Mouse (Mus musculus) E14TG2a.4 (cell line): ENCODE data around the gene Sspn.

Experiments
- H3K27me3 ChIP-seq: 2 replicates; pipeline ENCODE4 v1.6.1; 2014; ENCODE audit warnings: low read length, control low read depth; ENCODE audit not compliant: insufficient read depth
- H3K36me3 ChIP-seq: 2 replicates; pipeline ENCODE4 v1.6.1; 2014; ENCODE audit warnings: low read length, control low read depth; ENCODE audit not compliant: insufficient read depth
- H3K4me1 ChIP-seq: replicated peaks from 2 replicates; pipeline ENCODE4 v1.6.1; 2014; ENCODE audit warnings: low read depth, low read length, control low read depth
- H3K4me3 ChIP-seq: replicated peaks from 2 replicates; pipeline ENCODE4 v1.5.1; 2014; ENCODE audit warnings: mild to moderate bottlenecking, low read length
- H3K9me3 ChIP-seq: 2 replicates; pipeline ENCODE4 v1.6.1; 2014; ENCODE audit warnings: low read length, control low read depth
- CTCF ChIP-seq: conservative IDR thresholded peaks from 2 replicates; pipeline ENCODE4 v1.5.1; 2014; ENCODE audit warnings: low read length
- NANOG ChIP-seq: IDR thresholded peaks from 2 replicates; pipeline ENCODE4 v1.6.1; 2014; ENCODE audit warnings: borderline replicate concordance, low read length, mixed read lengths
- POU5F1 ChIP-seq: IDR thresholded peaks from 2 replicates; pipeline ENCODE4 v1.6.1; 2014; ENCODE audit warnings: low read length, borderline replicate concordance

The Sspn gene

DNA sequence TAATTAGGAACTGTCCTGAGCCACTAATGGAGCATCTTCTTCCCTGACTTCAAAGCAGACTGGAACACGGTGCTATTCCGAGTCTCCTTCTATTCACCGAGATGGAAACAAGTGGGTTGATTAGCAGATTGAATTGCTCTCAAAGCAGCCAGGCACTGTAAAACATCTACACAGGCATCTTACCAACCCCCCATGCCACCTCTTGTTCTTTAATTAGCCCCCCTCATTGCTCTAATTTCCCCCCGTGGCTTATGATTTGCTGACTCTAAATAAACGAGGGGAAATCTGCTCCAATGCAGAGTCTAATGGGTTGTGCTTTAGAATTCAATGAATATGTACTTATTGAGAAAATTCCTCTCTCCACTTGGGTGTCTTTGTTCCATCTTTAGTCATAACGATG is 15.0 kb upstream of the Sspn start:
- Histone ChIP-seq H3K9me3 (no peaks in the 10 kb centered on the region), H3K36me3 (no peaks in the 10 kb centered on the region), H3K4me1 (no peaks in the 10 kb centered on the region), H3K4me3 (no peak overlapping the region), H3K27me3 (no peaks in the 10 kb centered on the region)
- TF ChIP-seq CTCF, result no peak
- no peak for TF ChIP-seq NANOG
- no peak for TF ChIP-seq POU5F1

DNA sequence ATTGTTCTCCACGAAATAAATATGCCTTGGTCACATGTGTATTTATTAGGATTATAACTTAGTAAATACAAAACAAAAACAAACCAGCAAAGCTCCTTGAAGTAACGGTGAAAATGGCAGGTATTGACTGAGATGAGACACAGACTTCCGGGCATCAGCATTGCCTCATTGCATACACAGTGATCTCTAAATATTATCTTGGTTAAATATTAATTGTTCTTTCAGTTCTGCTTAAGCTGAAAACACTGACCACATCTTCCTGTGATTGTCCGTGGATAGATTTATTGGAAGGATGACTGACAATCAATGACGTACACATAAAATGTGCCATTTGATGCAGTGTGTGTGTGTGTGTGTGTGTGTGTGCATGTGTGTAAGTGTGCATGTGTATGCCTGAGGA is 13.2 kb upstream of the Sspn start:
- TF ChIP-seq CTCF (no peak), NANOG (no peak), POU5F1 (no peak)
- peaks cover 4% of the 10 kb centered on the region; the same call in 1 of the 2 replicates for H3K27me3 ChIP-seq
- no peaks in the 10 kb centered on the region for H3K4me1 ChIP-seq
- no peak overlapping the region for H3K4me3 ChIP-seq
- H3K9me3 ChIP-seq, result no peaks in the 10 kb centered on the region
- no peaks in the 10 kb centered on the region for H3K36me3 ChIP-seq

DNA sequence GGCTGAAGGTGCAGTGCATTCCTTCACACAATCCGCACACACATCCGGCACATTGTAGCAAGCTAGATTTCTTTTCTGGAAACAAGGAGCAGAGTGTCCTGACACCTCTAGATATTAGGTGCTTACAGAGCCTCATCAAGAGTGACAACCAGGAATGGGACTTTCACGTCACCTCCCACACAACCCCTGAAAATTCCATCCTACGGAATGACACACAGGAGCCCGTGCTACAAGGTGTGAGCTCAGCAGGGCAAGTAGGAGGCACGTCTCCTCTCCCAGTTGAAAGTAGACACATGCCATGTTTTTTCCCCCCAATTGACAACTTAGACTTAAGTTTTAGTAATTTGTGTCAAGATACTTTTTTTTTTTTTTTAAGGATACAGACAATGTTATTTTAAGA is 7.8 kb upstream of the Sspn start:
- no peaks in the 10 kb centered on the region for H3K4me1 ChIP-seq
- H3K9me3 ChIP-seq, result no peaks in the 10 kb centered on the region
- H3K36me3 ChIP-seq, result no peaks in the 10 kb centered on the region
- no peak overlapping the region for H3K4me3 ChIP-seq
- TF ChIP-seq POU5F1, result no peak
- no peak for TF ChIP-seq CTCF
- TF ChIP-seq NANOG, result no peak
- peaks cover 13% of the 10 kb centered on the region; the same call in 1 of the 2 replicates for H3K27me3 ChIP-seq

DNA sequence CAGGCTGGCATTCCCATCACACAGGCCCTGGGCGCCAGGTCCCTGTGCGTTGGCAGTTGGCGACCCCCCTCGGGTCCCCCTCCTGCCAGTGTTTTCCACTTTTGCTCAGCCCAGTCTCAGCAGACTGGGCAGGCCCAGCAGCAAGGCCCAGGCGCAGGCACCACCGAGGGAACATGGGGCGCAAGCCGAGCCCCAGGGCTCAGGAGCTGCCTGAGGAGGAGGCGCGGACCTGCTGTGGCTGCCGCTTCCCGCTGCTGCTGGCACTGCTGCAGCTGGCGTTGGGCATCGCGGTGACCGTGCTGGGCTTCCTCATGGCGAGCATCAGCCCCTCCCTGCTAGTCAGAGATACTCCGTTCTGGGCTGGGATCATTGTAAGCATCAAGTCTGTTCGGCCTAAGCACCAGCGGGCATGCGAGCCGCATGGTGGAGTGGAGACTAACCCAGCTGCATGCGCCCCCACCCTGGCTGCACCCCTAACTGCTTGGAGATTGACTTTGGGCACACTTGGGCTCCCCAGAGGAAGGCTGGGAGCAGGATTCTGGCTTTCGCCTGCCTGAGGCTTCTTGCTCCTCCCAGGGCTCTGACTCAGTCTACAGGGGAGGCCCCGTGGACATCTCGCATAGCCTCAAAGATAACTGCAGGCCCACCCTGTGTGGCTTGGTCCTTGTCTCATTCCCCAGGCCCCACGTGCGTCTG is 2.7 kb downstream of the Sspn start:
- Histone ChIP-seq H3K9me3 (no peaks in the 10 kb centered on the region), H3K4me3 (peak overlapping the region; percentile 69), H3K4me1 (peaks cover 11% of the 10 kb centered on the region), H3K36me3 (no peaks in the 10 kb centered on the region), H3K27me3 (peaks cover 23% of the 10 kb centered on the region)
- no peak for TF ChIP-seq POU5F1
- TF ChIP-seq NANOG, result no peak
- no peak for TF ChIP-seq CTCF

DNA sequence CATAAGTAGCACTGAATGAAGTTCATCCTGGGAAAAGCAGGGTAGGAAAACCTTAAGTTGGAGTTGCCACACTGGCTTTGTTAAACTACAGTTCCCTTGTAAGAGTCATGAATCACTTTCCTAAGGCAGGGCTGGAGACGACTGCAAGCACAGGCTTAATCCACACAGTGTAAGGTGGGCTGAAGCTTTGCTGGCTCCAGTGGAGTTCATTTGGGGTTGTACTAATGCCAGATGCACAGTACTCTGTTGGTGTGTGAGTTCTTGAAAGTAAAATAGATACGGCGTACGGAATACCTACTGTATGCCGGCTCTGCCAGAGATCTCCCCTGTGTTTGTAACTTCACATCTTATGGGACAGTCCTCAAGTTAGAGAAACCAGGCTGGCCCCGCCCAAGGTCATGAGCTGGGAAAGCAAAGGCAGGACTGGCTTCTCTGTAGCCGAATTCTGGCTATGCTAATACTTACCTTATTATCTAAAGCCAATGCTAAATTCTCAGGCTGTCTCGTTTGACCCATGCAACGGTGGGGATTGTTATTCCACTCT is 3.3 kb downstream of the Sspn start:
- peak overlapping the region; percentile 69; the same call in 1 of the 2 replicates for H3K4me3 ChIP-seq
- TF ChIP-seq POU5F1 (no peak), NANOG (no peak), CTCF (no peak)
- peaks cover 23% of the 10 kb centered on the region for H3K27me3 ChIP-seq
- peaks cover 11% of the 10 kb centered on the region for H3K4me1 ChIP-seq
- H3K36me3 ChIP-seq, result no peaks in the 10 kb centered on the region
- no peaks in the 10 kb centered on the region for H3K9me3 ChIP-seq

DNA sequence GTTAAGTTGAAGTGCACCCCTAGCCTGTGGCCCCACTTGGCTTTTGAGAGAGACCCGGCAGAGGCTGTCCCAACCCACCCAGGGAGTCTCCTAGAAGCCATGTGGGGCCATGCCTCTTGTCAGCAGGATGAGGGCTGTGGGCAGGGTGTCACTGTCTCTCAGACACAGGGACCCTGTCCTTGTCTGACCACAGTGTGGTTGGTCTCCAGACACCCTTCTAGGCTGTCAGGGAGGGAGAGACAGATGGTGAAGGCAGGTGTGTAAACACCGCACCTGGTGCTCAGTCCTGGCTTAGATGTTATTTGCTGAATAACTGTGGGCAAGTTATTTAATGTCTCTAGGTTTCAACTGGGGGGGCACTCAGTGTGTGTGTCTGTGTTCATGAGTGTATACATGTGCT is 4.5 kb downstream of the Sspn start:
- TF ChIP-seq CTCF (no peak), POU5F1 (no peak), NANOG (no peak)
- Histone ChIP-seq H3K9me3 (no peaks in the 10 kb centered on the region), H3K4me1 (peaks cover 11% of the 10 kb centered on the region), H3K27me3 (peaks cover 23% of the 10 kb centered on the region), H3K36me3 (no peaks in the 10 kb centered on the region), H3K4me3 (no peak overlapping the region)

DNA sequence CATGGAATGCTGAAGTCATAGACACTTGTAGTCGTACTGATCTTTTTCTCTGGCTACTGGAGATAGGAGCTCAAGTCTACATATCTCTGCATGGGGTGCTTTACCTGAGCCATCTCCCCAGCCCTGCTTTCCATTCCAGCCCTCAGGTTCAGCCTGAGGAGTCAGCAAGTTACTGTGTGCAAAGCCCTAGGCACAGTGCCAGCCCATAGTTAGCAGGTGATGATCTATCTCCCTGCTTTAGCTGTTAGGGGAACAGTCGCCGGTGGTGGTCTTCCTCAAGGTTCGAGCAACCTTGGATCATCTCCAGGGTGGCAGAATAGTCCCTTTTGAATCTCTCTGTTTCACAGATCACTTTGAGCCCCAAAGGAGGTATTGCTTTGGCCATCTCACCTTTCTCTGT is 5.1 kb downstream of the Sspn start:
- no peak for TF ChIP-seq POU5F1
- H3K36me3 ChIP-seq, result no peaks in the 10 kb centered on the region
- no peaks in the 10 kb centered on the region for H3K9me3 ChIP-seq
- no peak overlapping the region for H3K4me3 ChIP-seq
- H3K4me1 ChIP-seq, result peaks cover 11% of the 10 kb centered on the region
- H3K27me3 ChIP-seq, result peaks cover 22% of the 10 kb centered on the region

DNA sequence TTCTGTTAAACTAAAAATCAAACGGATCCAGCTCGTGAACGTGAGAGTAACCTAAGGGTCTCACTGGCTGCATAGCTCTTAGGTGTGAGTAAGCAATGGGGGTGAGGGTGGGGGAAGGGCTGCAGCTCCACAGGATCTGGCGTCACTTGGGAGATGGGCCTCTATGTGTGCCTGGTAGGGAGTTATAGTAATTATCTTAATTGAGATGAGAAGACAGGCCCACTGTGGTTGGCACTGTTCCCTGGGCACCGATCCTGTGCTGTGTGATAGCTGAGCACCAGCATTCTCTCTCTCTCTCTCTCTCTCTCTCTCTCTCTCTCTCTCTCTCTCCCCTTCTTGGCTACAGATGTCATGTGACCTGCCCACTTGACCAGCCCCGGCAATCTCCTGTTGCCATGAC is 9.4 kb downstream of the Sspn start:
- TF ChIP-seq NANOG, result no peak
- TF ChIP-seq POU5F1, result no peak
- no peak for TF ChIP-seq CTCF
- H3K36me3 ChIP-seq, result no peaks in the 10 kb centered on the region
- H3K27me3 ChIP-seq, result no peaks in the 10 kb centered on the region
- H3K4me1 ChIP-seq, result no peaks in the 10 kb centered on the region
- H3K4me3 ChIP-seq, result no peak overlapping the region
- H3K9me3 ChIP-seq, result peaks cover 10% of the 10 kb centered on the region
